Mouse (Mus musculus): ENCODE measurements around the gene Bhlhe41. TPM values are rescaled to one million over a fixed set of nuclear protein-coding genes. Genes with fewer than 3 reads are reported as not detected.

The Bhlhe41 gene
- total and polyA plus RNA-seq, 2 experiments from 2014 or later = 0.95 to 9.3 TPM

GRCm38 (mm10) chr6:145854756-145855155, 10.6 kb downstream of the Bhlhe41 start:
- Histone ChIP-seq H3K4me2 (ENCODE audit: low read depth, low read length) (no peak overlapping the region; the same call in 1 of the 2 replicates), H3K27me3 (ENCODE audit: control insufficient read depth, insufficient read depth, low read length) (no peaks in the 10 kb centered on the region), H3K9me3 (replicated peaks; ENCODE audit: control insufficient read depth, low read length) (no peaks in the 10 kb centered on the region), H3K27ac (ENCODE audit: low read depth) (peak overlapping the region; percentile 52), H3K36me3 (replicated peaks; ENCODE audit: control insufficient read depth, insufficient read depth, low read length) (peaks cover 14% of the 10 kb centered on the region; the same call in 1 of the 2 replicates), H3K9ac (replicated peaks; ENCODE audit: low read depth, low read length) (no peak overlapping the region), H3K4me3 (ENCODE audit: low read depth, low read length) (no peak overlapping the region), H3K4me1 (ENCODE audit: control insufficient read depth, insufficient read depth) (peaks cover 15% of the 10 kb centered on the region; the same call in 1 of the 2 replicates)
- TF ChIP-seq CTCF (IDR thresholded peaks at IDR 0.05; ENCODE audit: low read depth) = no peak
- no peak for TF ChIP-seq EP300 (IDR thresholded peaks at IDR 0.05; ENCODE audit: low read depth)
- WGBS = 21% methylated on average over 5 of the region's 5 CpGs
- ATAC-seq (ENCODE audit: insufficient read depth, low read depth) = no peak
- peak; percentile 7 for DNase-seq (ENCODE audit: low spot score)

GRCm38 (mm10) chr6:145853356-145854079, 11.8 kb downstream of the Bhlhe41 start:
- H3K27me3 ChIP-seq (ENCODE audit: control insufficient read depth, insufficient read depth, low read length) = no peaks in the 10 kb centered on the region
- ATAC-seq (ENCODE audit: insufficient read depth, low read depth) = no peak
- H3K27ac ChIP-seq (ENCODE audit: low read depth) = no peak overlapping the region
- H3K36me3 ChIP-seq (replicated peaks; ENCODE audit: control insufficient read depth, insufficient read depth, low read length) = peaks cover 12% of the 10 kb centered on the region; the same call in 1 of the 2 replicates
- H3K4me1 ChIP-seq (ENCODE audit: control insufficient read depth, insufficient read depth) = peaks cover 15% of the 10 kb centered on the region; the same call in 1 of the 2 replicates
- DNase-seq (ENCODE audit: low spot score) = no peak
- H3K4me3 ChIP-seq (ENCODE audit: low read depth, low read length) = no peak overlapping the region
- TF ChIP-seq EP300 (IDR thresholded peaks at IDR 0.05; ENCODE audit: low read depth) = no peak
- TF ChIP-seq CTCF (IDR thresholded peaks at IDR 0.05; ENCODE audit: low read depth) = no peak
- 87% methylated on average over 10 of the region's 10 CpGs for WGBS
- no peak overlapping the region for H3K9ac ChIP-seq (replicated peaks; ENCODE audit: low read depth, low read length)
- no peak overlapping the region for H3K4me2 ChIP-seq (ENCODE audit: low read depth, low read length)
- H3K9me3 ChIP-seq (replicated peaks; ENCODE audit: control insufficient read depth, low read length) = no peaks in the 10 kb centered on the region

- DNase-seq (ENCODE audit: low spot score) (no peak), ATAC-seq (ENCODE audit: insufficient read depth, low read depth) (no peak)
- H3K4me2 ChIP-seq (ENCODE audit: low read depth, low read length) = no peak overlapping the region
- H3K36me3 ChIP-seq (replicated peaks; ENCODE audit: control insufficient read depth, insufficient read depth, low read length) = 0 out of 2 replicates have a peak, but pooled peaks cover 4% of the 10 kb centered on the region
- no peak overlapping the region for H3K27ac ChIP-seq (ENCODE audit: low read depth)
- H3K9ac ChIP-seq (replicated peaks; ENCODE audit: low read depth, low read length) = no peak overlapping the region
- no peak overlapping the region for H3K4me3 ChIP-seq (ENCODE audit: low read depth, low read length)
- TF ChIP-seq EP300 (IDR thresholded peaks at IDR 0.05; ENCODE audit: low read depth) = no peak
- TF ChIP-seq CTCF (IDR thresholded peaks at IDR 0.05; ENCODE audit: low read depth) = no peak
- no peaks in the 10 kb centered on the region for H3K27me3 ChIP-seq (ENCODE audit: control insufficient read depth, insufficient read depth, low read length)
- H3K9me3 ChIP-seq (replicated peaks; ENCODE audit: control insufficient read depth, low read length) = no peaks in the 10 kb centered on the region
- peaks cover 15% of the 10 kb centered on the region; the same call in 1 of the 2 replicates for H3K4me1 ChIP-seq (ENCODE audit: control insufficient read depth, insufficient read depth)
- WGBS = 89% methylated on average over 7 of the region's 7 CpGs
Observed at GRCm38 (mm10) chr6:145852708-145853107, 12.7 kb downstream of the Bhlhe41 start.

- WGBS = 79% methylated on average over 11 of the region's 11 CpGs
- Histone ChIP-seq H3K36me3 (replicated peaks; ENCODE audit: control insufficient read depth, insufficient read depth, low read length) (no peaks in the 10 kb centered on the region), H3K4me1 (ENCODE audit: control insufficient read depth, insufficient read depth) (peaks cover 15% of the 10 kb centered on the region; the same call in 1 of the 2 replicates), H3K4me3 (ENCODE audit: low read depth, low read length) (no peak overlapping the region), H3K9me3 (replicated peaks; ENCODE audit: control insufficient read depth, low read length) (no peaks in the 10 kb centered on the region), H3K9ac (replicated peaks; ENCODE audit: low read depth, low read length) (no peak overlapping the region), H3K27me3 (ENCODE audit: control insufficient read depth, insufficient read depth, low read length) (no peaks in the 10 kb centered on the region), H3K27ac (ENCODE audit: low read depth) (no peak overlapping the region), H3K4me2 (ENCODE audit: low read depth, low read length) (no peak overlapping the region)
- ATAC-seq (ENCODE audit: insufficient read depth, low read depth) (no peak), DNase-seq (ENCODE audit: low spot score) (no peak)
- no peak for TF ChIP-seq EP300 (IDR thresholded peaks at IDR 0.05; ENCODE audit: low read depth)
- TF ChIP-seq CTCF (IDR thresholded peaks at IDR 0.05; ENCODE audit: low read depth) = no peak
Observed at GRCm38 (mm10) chr6:145851956-145852355, 13.4 kb downstream of the Bhlhe41 start.

GRCm38 (mm10) chr6:145850789-145851188, 14.6 kb downstream of the Bhlhe41 start:
- Histone ChIP-seq H3K27ac (ENCODE audit: low read depth) (peak overlapping the region; percentile 30; the same call in 1 of the 2 replicates), H3K9me3 (replicated peaks; ENCODE audit: control insufficient read depth, low read length) (no peaks in the 10 kb centered on the region), H3K27me3 (ENCODE audit: control insufficient read depth, insufficient read depth, low read length) (no peaks in the 10 kb centered on the region), H3K9ac (replicated peaks; ENCODE audit: low read depth, low read length) (no peak overlapping the region), H3K4me1 (ENCODE audit: control insufficient read depth, insufficient read depth) (peaks cover 19% of the 10 kb centered on the region; the same call in 1 of the 2 replicates), H3K4me3 (ENCODE audit: low read depth, low read length) (no peak overlapping the region), H3K36me3 (replicated peaks; ENCODE audit: control insufficient read depth, insufficient read depth, low read length) (no peaks in the 10 kb centered on the region), H3K4me2 (ENCODE audit: low read depth, low read length) (no peak overlapping the region)
- WGBS = 10% methylated on average over 2 of the region's 2 CpGs
- DNase-seq (ENCODE audit: low spot score) (peak; percentile 86), ATAC-seq (ENCODE audit: insufficient read depth, low read depth) (peak; percentile 76)
- 0 out of 2 replicates have a peak, but pooled peaks have one; percentile 20 for TF ChIP-seq EP300 (IDR thresholded peaks at IDR 0.05; ENCODE audit: low read depth)
- TF ChIP-seq CTCF (IDR thresholded peaks at IDR 0.05; ENCODE audit: low read depth) = no peak
